Mouse (Mus musculus): Measurements from ENCODE around the gene Syt3. TPM values are rescaled to one million over a fixed set of nuclear protein-coding genes. Genes with fewer than 3 reads are reported as not detected.
A peak's percentile ranks its signal among the peaks of the same experiment; 100 is the strongest.

Gene Syt3
- total and polyA plus RNA-seq, 3 experiments, result 0.02 TPM; not detected in 2

DNA sequence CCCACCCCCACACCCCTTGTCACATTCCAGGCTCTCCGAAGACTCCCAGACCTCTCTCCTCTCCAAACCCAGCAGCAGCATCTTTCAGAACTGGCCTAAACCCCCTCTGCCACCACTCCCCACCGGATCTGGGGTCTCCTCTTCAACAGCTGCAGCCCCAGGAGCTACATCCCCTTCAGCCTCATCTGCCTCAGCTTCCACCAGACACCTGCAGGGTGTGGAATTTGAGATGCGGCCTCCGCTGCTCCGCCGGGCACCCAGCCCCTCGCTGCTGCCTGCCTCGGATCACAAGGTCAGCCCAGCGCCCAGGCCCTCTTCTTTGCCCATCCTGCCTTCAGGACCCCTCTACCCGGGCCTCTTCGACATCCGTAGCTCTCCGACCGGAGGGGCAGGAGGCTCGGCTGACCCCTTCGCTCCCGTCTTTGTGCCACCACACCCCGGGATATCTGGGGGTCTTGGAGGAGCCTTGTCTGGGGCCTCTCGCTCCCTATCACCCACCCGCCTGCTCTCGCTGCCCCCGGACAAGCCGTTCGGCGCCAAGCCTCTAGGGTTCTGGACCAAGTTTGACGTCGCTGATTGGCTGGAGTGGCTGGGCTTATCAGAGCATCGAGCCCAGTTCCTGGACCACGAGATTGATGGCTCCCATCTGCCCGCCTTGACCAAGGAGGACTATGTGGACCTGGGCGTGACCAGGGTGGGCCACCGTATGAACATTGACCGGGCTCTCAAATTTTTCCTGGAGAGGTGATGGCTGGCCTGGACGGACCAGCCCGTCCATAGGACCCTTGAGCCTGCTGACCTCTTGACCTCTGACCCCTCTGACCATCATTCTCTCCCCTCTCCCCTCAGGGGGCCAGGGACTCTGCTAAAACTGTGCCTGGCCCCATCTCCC, 27.1 kb upstream of the Syt3 start:
- ATAC-seq (ENCODE audit: extremely low read depth, insufficient number of reproducible peaks, low FRiP score, poor library complexity, severe bottlenecking), result no peak
- H3K9me3 ChIP-seq (replicated peaks), result peaks cover 9% of the 10 kb centered on the region
- no peak for DNase-seq (ENCODE audit: low spot score)
- H3K4me3 ChIP-seq (ENCODE audit: low read depth, low read length), result no peak overlapping the region
- peaks cover 39% of the 10 kb centered on the region for H3K4me1 ChIP-seq (ENCODE audit: insufficient read depth, low read depth, low read length)
- H3K36me3 ChIP-seq (replicated peaks), result no peaks in the 10 kb centered on the region
- peaks cover 45% of the 10 kb centered on the region for H3K27me3 ChIP-seq (ENCODE audit: insufficient read depth, low read length)
- no peak for TF ChIP-seq GATA2 (IDR thresholded peaks at IDR 0.05; ENCODE audit: borderline replicate concordance, low read depth, low read length)
- no peak for TF ChIP-seq POLR2AphosphoS5 (IDR thresholded peaks at IDR 0.05; ENCODE audit: insufficient replicate concordance, low read depth, low read length)
- TF ChIP-seq GATA1 (IDR thresholded peaks at IDR 0.05; ENCODE audit: borderline replicate concordance, low read length), result no peak
- no peak for TF ChIP-seq CTCF (IDR thresholded peaks at IDR 0.05; ENCODE audit: low read depth, low read length)
- TF ChIP-seq TAL1 (conservative IDR thresholded peaks at IDR 0.05; ENCODE audit: low read depth, low read length), result no peak

DNA sequence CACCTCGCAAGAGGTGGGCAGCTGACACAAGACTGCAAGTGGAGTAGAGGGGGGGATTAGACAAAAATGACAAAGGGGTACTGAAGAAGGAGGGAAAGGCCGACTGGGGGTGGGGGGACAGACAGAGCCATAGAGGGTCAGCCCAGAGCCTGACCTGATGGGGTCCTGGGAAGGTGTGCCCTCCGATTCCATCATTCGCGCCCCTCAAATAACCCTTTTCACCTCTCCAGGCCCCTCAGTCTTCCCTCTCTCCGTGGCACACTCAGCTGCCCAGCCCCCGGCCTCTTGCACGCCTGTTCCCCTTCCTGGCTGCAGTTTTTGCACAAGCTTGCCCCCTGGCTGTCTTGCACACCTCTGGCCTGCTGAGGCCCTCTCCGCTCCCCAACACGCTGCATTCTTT, 26.4 kb upstream of the Syt3 start:
- no peaks in the 10 kb centered on the region for H3K36me3 ChIP-seq (replicated peaks)
- H3K4me3 ChIP-seq (ENCODE audit: low read depth, low read length), result no peak overlapping the region
- H3K4me1 ChIP-seq (ENCODE audit: insufficient read depth, low read depth, low read length), result peaks cover 39% of the 10 kb centered on the region
- no peak for TF ChIP-seq CTCF (IDR thresholded peaks at IDR 0.05; ENCODE audit: low read depth, low read length)
- TF ChIP-seq POLR2AphosphoS5 (IDR thresholded peaks at IDR 0.05; ENCODE audit: insufficient replicate concordance, low read depth, low read length), result no peak
- TF ChIP-seq GATA1 (IDR thresholded peaks at IDR 0.05; ENCODE audit: borderline replicate concordance, low read length), result no peak
- TF ChIP-seq TAL1 (conservative IDR thresholded peaks at IDR 0.05; ENCODE audit: low read depth, low read length), result no peak
- TF ChIP-seq GATA2 (IDR thresholded peaks at IDR 0.05; ENCODE audit: borderline replicate concordance, low read depth, low read length), result no peak
- peaks cover 47% of the 10 kb centered on the region for H3K27me3 ChIP-seq (ENCODE audit: insufficient read depth, low read length)
- no peak for DNase-seq (ENCODE audit: low spot score)
- ATAC-seq (ENCODE audit: extremely low read depth, insufficient number of reproducible peaks, low FRiP score, poor library complexity, severe bottlenecking), result no peak
- H3K9me3 ChIP-seq (replicated peaks), result peaks cover 4% of the 10 kb centered on the region; the same call in 1 of the 2 replicates

DNA sequence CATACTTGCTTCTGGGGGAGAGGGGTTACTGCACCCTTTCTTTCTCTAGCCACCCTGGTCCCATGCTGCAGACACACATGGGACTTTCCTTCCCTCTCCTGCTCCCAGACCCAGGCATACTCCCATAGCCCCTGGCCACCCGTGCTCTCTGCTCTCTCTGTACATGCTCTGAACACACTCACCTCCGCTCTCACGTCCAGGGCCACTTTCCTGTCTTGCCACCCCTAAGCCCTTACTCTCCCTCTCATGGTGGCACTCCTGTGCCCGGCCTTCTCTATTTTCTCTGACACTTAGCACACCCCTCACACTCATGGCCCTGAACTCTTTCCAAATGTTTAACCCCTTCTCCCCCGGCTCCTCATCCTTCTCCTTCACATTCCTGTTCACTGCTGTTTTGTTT, 25.9 kb upstream of the Syt3 start:
- DNase-seq (ENCODE audit: low spot score) (no peak), ATAC-seq (ENCODE audit: extremely low read depth, insufficient number of reproducible peaks, low FRiP score, poor library complexity, severe bottlenecking) (no peak)
- peaks cover 52% of the 10 kb centered on the region for H3K27me3 ChIP-seq (ENCODE audit: insufficient read depth, low read length)
- no peak overlapping the region for H3K4me3 ChIP-seq (ENCODE audit: low read depth, low read length)
- H3K9me3 ChIP-seq (replicated peaks), result no peaks in the 10 kb centered on the region; the same call in 1 of the 2 replicates
- H3K4me1 ChIP-seq (ENCODE audit: insufficient read depth, low read depth, low read length), result peaks cover 39% of the 10 kb centered on the region
- TF ChIP-seq TAL1 (conservative IDR thresholded peaks at IDR 0.05; ENCODE audit: low read depth, low read length), result no peak
- TF ChIP-seq GATA1 (IDR thresholded peaks at IDR 0.05; ENCODE audit: borderline replicate concordance, low read length), result no peak
- no peak for TF ChIP-seq CTCF (IDR thresholded peaks at IDR 0.05; ENCODE audit: low read depth, low read length)
- no peak for TF ChIP-seq POLR2AphosphoS5 (IDR thresholded peaks at IDR 0.05; ENCODE audit: insufficient replicate concordance, low read depth, low read length)
- no peak for TF ChIP-seq GATA2 (IDR thresholded peaks at IDR 0.05; ENCODE audit: borderline replicate concordance, low read depth, low read length)
- H3K36me3 ChIP-seq (replicated peaks), result no peaks in the 10 kb centered on the region

DNA sequence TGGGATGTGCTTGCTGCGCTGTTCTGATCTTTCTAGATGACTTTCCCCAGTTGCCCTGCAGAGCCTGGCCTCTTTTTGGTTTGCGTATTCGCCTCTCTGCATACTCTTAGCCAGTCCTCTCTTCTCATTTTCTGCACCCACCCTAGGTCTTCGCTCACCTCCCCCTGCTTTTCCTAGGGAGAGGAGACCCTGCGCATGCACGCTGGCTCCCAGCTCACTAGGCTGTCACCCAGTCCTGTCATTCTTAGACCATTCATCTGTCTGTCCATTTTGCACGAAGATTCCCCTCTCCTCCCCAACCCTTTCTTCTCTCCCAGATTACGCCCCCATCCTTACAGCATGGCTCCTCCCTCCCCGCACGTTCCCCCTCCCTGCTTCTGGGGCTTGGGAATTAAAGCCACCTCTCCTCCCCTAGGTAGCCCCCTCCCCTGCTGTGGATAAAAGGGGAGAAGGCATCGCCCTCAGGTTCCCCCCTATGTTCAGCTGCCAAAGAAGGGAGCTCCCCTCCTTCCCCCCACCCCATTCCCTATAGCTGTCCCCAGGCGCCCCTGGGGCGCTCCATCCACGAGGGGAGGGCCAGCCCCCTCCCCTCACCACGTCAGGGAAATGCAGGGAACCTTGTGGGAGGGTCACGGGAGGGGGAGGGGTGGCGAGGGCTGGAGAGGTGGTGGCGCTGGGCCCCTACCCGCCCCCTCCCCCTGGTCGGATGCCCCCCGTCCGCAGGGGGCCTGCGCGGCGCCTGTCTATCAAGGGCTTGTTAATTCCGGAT, 24.8 kb upstream of the Syt3 start:
- TF ChIP-seq GATA1 (IDR thresholded peaks at IDR 0.05; ENCODE audit: borderline replicate concordance, low read length), result no peak
- TF ChIP-seq GATA2 (IDR thresholded peaks at IDR 0.05; ENCODE audit: borderline replicate concordance, low read depth, low read length), result no peak

DNA sequence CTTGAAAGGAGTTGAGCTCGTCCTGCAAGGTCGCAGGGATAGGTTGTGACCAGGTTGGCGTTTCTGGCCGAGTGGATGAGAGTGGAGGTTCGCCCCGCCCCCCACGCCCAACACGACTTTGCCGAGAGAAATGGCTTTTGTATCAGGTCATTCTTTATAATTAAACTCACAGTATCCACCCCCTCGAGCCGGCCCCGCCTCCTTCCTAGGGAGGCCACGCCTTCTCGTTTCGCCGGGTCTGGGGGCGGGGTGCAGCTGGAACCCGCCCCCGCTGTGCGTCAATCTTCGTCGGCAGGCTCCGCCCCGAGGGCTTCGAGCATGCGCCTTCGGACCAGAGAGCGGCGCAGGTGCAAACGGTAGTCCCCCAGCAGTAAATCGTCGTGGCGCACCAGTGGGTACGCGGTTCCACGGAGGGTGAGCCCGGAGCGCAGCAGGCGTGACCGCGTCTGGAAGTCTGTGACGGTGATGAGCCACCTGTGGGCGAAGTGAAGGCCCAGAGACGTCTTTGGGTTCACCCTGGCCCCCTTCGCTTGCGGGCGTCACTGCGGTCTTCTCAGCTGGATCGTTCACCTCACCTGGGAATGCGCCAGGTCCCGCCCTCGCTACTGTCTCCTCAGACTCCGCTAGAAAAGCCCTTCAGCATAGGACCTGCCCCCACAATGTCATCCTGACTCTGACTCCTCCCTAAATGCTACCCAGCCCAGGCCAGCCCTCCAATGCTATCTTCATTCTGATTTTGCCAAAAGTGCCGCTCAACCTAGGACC, 23.8 kb upstream of the Syt3 start:
- peak overlapping the region; percentile 78 for H3K4me3 ChIP-seq (ENCODE audit: low read depth, low read length)
- H3K27me3 ChIP-seq (ENCODE audit: insufficient read depth, low read length), result peaks cover 55% of the 10 kb centered on the region
- H3K4me1 ChIP-seq (ENCODE audit: insufficient read depth, low read depth, low read length), result peaks cover 34% of the 10 kb centered on the region
- ATAC-seq (ENCODE audit: extremely low read depth, insufficient number of reproducible peaks, low FRiP score, poor library complexity, severe bottlenecking) (peak; percentile 82), DNase-seq (ENCODE audit: low spot score) (peak; percentile 92)
- no peaks in the 10 kb centered on the region for H3K9me3 ChIP-seq (replicated peaks)
- H3K36me3 ChIP-seq (replicated peaks), result no peaks in the 10 kb centered on the region
- TF ChIP-seq POLR2AphosphoS5 (IDR thresholded peaks at IDR 0.05; ENCODE audit: insufficient replicate concordance, low read depth, low read length) (no peak), GATA1 (IDR thresholded peaks at IDR 0.05; ENCODE audit: borderline replicate concordance, low read length) (no peak), TAL1 (conservative IDR thresholded peaks at IDR 0.05; ENCODE audit: low read depth, low read length) (no peak), CTCF (IDR thresholded peaks at IDR 0.05; ENCODE audit: low read depth, low read length) (no peak), GATA2 (IDR thresholded peaks at IDR 0.05; ENCODE audit: borderline replicate concordance, low read depth, low read length) (no peak)

More for the DNA sequence above, 24.8 kb upstream of the Syt3 start:
- Histone ChIP-seq H3K4me3 (ENCODE audit: low read depth, low read length) (peak overlapping the region; percentile 78; the same call in 1 of the 2 replicates), H3K4me1 (ENCODE audit: insufficient read depth, low read depth, low read length) (peaks cover 39% of the 10 kb centered on the region), H3K27me3 (ENCODE audit: insufficient read depth, low read length) (peaks cover 55% of the 10 kb centered on the region), H3K9me3 (replicated peaks) (no peaks in the 10 kb centered on the region), H3K36me3 (replicated peaks) (no peaks in the 10 kb centered on the region)
- DNase-seq (ENCODE audit: low spot score) (no peak), ATAC-seq (ENCODE audit: extremely low read depth, insufficient number of reproducible peaks, low FRiP score, poor library complexity, severe bottlenecking) (no peak)
